Mouse (Mus musculus) spleen, adult 18-20 months (tissue): ENCODE results near the gene Arcn1.

Source experiments
- DNase-seq, 2 experiments: peaks; one replicate each; pipeline ENCODE4 v3.0.0; 2022; ENCODE audit warnings: mixed read lengths in 2 of 2

Arcn1 gene

GRCm38 (mm10) chr9:44718937-44719631 lies 48.6 kb downstream of the Arcn1 start:
- DNase-seq: no peak

GRCm38 (mm10) chr9:44717822-44718242 lies 49.8 kb downstream of the Arcn1 start:
- DNase-seq: no peak

GRCm38 (mm10) chr9:44716997-44717821 lies 50.4 kb downstream of the Arcn1 start:
- no peak for DNase-seq

GRCm38 (mm10) chr9:44715705-44716362 lies 51.8 kb downstream of the Arcn1 start:
- no peak for DNase-seq

- DNase-seq: no peak
Measured at GRCm38 (mm10) chr9:44715109-44715508, 52.5 kb downstream of the Arcn1 start.

- no peak for DNase-seq
Measured at GRCm38 (mm10) chr9:44713574-44713973, 54.1 kb downstream of the Arcn1 start.

- DNase-seq: no peak
Measured at GRCm38 (mm10) chr9:44713080-44713479, 54.6 kb downstream of the Arcn1 start.

GRCm38 (mm10) chr9:44711602-44712001 lies 56.0 kb downstream of the Arcn1 start:
- no peak for DNase-seq

- no peak for DNase-seq
Measured at GRCm38 (mm10) chr9:44710213-44710612, 57.4 kb downstream of the Arcn1 start.

GRCm38 (mm10) chr9:44709600-44709999 lies 58.0 kb downstream of the Arcn1 start:
- no peak for DNase-seq

- no peak for DNase-seq
Measured at GRCm38 (mm10) chr9:44708925-44709324, 58.7 kb downstream of the Arcn1 start.

GRCm38 (mm10) chr9:44708429-44708765 lies 59.2 kb downstream of the Arcn1 start:
- DNase-seq: peak in 1 of 2 experiments; percentile 48

GRCm38 (mm10) chr9:44707749-44708428 lies 59.8 kb downstream of the Arcn1 start:
- DNase-seq: no peak

- no peak for DNase-seq
Measured at GRCm38 (mm10) chr9:44699730-44700129, 67.9 kb downstream of the Arcn1 start.

GRCm38 (mm10) chr9:44699196-44699595 lies 68.4 kb downstream of the Arcn1 start:
- no peak for DNase-seq

GRCm38 (mm10) chr9:44697866-44698265 lies 69.8 kb downstream of the Arcn1 start:
- DNase-seq: no peak

GRCm38 (mm10) chr9:44693071-44693470 lies 74.6 kb downstream of the Arcn1 start:
- peak in 1 of 2 experiments; percentile 3 for DNase-seq

- DNase-seq: peak in 1 of 2 experiments; percentile 4
Measured at GRCm38 (mm10) chr9:44691671-44692520, 75.7 kb downstream of the Arcn1 start.
